Mouse (Mus musculus): ENCODE measurements around the gene Map7d2.

GRCm38 (mm10) chrX:159532811-159533462, 118.6 kb downstream of the Map7d2 start:
- TF ChIP-seq CTCF (IDR thresholded peaks at IDR 0.05; ENCODE audit: borderline replicate concordance, extremely low read depth, insufficient read depth, insufficient read length) (no peak), POLR2A (IDR thresholded peaks at IDR 0.05; ENCODE audit: borderline replicate concordance, extremely low read depth, insufficient read depth, insufficient read length, poor library complexity, severe bottlenecking) (no peak)

Measured in brain, embryonic 14.5 days (tissue).